Mouse (Mus musculus): Measurements from ENCODE around the gene Utp3. TPM values are rescaled to one million over a fixed set of nuclear protein-coding genes. Genes with fewer than 3 reads are reported as not detected.

Utp3 gene
- polyA plus RNA-seq, 1 experiment from 2014 or later = 84.7 TPM

DNA sequence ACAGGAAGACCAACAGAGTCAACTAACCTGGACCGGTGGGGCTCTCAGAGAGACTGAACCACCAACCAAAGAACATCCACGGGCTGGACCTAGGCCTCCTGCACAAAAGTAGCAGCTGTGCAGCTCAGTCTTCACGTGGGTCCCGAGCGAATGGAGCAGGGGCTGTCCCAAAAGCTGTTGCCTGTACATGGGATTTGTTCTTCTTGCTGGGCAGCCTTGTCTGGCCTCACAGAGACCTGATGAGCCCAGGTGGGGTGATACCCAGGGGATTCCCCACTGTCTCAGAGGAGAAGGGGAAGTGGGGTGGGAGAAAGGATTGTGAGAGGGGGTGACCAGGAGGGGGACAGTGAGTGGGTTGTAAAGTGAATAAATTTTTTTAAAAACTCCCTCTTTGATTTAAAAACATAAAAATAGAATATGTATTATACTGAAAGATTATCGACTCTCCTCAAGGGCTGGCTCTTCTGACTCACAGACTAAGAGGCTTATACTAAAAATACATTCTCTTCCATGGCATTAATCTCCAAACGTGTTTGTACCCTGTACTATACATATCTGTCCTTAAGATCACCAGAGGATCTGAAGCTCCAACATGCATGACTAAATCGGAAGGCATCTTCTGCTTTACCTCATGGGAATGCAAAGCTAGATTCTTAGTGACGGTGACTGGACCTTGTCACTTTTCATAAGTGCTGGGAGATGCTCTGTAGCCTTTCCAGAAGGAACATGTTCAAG is 7.0 kb downstream of the Utp3 start:
- Histone ChIP-seq H3K4me1 (peaks cover 6% of the 10 kb centered on the region), H3K4me3 (no peak overlapping the region), H3K9me3 (replicated peaks) (no peaks in the 10 kb centered on the region), H3K27me3 (ENCODE audit: low read depth, poor library complexity, severe bottlenecking) (no peaks in the 10 kb centered on the region), H3K36me3 (peaks cover 16% of the 10 kb centered on the region), H3K27ac (no peak overlapping the region)
- WGBS = 88% methylated on average over 9 of the region's 9 CpGs
- DNase-seq (ENCODE audit: low spot score) = no peak

DNA sequence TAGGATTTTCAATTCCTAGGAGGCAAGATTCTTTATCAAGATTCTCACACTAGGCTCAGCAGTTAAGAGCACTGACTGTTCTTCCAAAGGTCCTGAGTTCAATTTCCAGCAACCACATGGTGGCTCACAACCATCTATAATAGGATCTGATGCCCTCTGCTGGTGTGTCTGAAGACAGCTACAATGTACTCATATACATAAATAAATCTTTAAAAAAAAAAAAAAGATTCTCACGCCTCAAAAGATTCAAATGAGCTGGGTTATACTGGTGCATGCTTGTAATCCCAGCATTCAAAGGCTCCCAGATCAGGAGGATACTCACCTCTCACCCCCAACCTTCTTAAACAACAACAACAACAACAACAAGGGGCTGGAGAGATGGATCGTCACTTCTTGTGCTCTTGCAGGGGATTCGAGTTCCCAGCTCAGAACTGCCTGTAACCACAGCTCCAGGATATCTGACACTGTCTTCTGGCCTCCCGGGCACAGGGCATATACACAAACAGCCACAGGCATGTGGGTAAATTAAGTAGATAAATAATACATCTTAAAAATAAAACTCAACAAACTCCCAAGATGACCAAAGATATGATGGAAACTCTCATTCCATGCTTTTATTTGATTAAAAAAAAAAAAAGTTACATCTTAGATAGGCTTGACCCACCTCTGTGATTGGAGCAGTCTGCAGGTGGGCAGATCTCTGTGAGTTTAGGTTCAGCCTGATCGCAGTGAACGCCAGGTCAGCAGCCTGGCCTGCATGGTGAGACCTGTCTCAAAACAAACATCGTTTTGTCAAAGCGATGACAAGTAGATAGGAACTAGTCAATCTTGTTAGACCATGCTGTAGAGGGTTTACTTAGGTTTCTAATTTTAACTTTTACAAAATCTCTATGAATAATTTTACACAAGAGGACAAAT is 8.9 kb downstream of the Utp3 start:
- Histone ChIP-seq H3K36me3 (0 out of 2 replicates have a peak, but pooled peaks cover 1% of the 10 kb centered on the region), H3K9me3 (replicated peaks) (no peaks in the 10 kb centered on the region), H3K27ac (no peak overlapping the region), H3K4me3 (no peak overlapping the region), H3K27me3 (ENCODE audit: low read depth, poor library complexity, severe bottlenecking) (no peaks in the 10 kb centered on the region), H3K4me1 (peaks cover 10% of the 10 kb centered on the region)
- WGBS = 72% methylated on average over 8 of the region's 8 CpGs
- no peak for DNase-seq (ENCODE audit: low spot score)

DNA sequence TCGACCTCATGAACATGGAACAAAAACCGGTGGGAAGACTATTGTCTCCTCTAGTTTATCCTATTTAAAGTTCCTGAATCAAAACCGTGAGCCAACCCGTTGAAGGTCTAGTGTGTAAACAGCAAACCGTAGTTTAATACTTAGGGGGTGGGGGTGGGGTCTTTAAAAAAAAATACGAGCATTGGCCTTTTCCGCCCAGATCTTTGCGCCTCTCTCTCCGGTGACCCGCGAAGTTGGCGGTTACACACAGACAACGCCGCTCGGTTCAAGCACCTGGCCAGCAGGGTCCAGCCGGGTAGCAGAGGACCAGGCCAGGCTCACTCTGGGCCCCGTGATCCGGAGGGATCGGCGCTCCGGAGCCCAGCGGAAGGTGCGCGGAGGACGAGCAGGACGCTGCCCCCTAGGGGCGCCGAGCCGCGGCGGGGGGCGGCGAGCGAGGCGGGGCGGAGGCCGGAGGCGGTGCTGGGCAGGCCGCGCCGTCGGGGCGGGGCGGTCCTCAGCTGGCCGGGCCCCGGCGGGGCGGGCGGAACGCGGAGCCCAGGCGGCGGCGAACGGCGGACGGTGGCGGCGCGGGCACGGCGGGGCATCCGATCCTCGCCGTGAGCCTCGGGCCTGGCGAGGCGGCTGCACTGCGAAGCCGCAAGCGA is 10.4 kb downstream of the Utp3 start, which contains the start of gene Rufy3:
Rufy3 (plus strand) TSS at position 540 of the 647 bp plus-strand sequence.
- 2% methylated on average over 71 of the region's 71 CpGs for WGBS
- H3K27ac ChIP-seq = peak within 1 kb of the TSS; percentile 94
- H3K4me1 ChIP-seq = peaks cover 10% of the 10 kb centered on the region

GRCm38 (mm10) chr5:88565148-88566033 is 11.1 kb downstream of the Utp3 start:
- peak; percentile 72 for DNase-seq (ENCODE audit: low spot score)
- Histone ChIP-seq H3K4me3 (peak overlapping the region; percentile 93), H3K4me1 (peaks cover 10% of the 10 kb centered on the region), H3K36me3 (peaks cover 7% of the 10 kb centered on the region; the same call in 1 of the 2 replicates), H3K9me3 (replicated peaks) (no peaks in the 10 kb centered on the region), H3K27ac (peak overlapping the region; percentile 94), H3K27me3 (ENCODE audit: low read depth, poor library complexity, severe bottlenecking) (no peaks in the 10 kb centered on the region)
- WGBS = under 1% methylated on average over 107 of the region's 119 CpGs

More for the DNA sequence above, 10.4 kb downstream of the Utp3 start, which contains the start of gene Rufy3:
- peak; percentile 83 for DNase-seq (ENCODE audit: low spot score)
- Histone ChIP-seq H3K9me3 (replicated peaks) (no peaks in the 10 kb centered on the region), H3K27me3 (ENCODE audit: low read depth, poor library complexity, severe bottlenecking) (no peaks in the 10 kb centered on the region), H3K36me3 (0 out of 2 replicates have a peak, but pooled peaks cover 2% of the 10 kb centered on the region), H3K4me3 (peak within 1 kb of the TSS; percentile 93)

DNA sequence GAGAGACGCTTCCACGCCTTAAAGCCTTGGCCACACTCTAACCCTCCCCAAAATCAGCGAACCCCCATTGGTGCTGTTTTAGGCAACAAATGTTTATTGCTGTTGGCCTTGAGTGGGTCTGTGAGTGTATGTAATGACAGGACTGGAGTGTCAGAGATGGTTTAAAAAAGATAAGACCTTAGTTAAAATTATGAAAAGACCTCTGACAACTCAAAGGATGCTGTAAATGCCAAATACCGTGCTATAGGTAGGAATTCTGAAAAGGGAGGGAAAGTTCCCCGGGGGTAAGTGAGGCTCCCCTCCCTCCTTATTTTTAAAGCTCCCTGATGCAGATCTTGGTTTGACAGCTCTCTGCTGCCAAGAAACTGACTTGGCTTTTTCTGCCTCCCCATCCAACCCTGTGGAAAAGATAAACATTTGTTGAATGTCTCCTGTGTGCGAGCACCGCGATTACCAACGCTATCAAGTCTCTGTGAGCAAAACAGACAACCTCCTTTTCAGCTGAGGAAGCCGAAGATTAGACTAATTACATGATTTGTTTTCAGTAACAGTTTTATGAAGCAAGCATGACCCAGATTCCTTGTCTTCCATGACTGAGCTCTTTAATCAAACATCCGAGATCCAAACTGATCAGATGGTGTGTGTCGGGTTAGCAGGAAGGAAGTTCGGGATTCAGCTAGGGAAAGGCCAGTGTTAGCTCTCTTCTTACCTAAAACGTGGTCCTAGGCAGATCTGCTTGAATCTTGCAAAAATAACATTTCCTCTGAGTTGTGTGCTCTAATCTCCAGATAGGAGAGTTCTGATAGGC is 12.0 kb downstream of the Utp3 start:
- Histone ChIP-seq H3K27me3 (ENCODE audit: low read depth, poor library complexity, severe bottlenecking) (no peaks in the 10 kb centered on the region), H3K4me3 (peak overlapping the region; percentile 93), H3K9me3 (replicated peaks) (no peaks in the 10 kb centered on the region), H3K36me3 (peaks cover 13% of the 10 kb centered on the region; the same call in 1 of the 2 replicates), H3K27ac (peak overlapping the region; percentile 94), H3K4me1 (peaks cover 10% of the 10 kb centered on the region)
- WGBS = 8% methylated on average over 14 of the region's 14 CpGs
- DNase-seq (ENCODE audit: low spot score) = no peak

- peaks cover 19% of the 10 kb centered on the region for H3K36me3 ChIP-seq
- no peaks in the 10 kb centered on the region for H3K9me3 ChIP-seq (replicated peaks)
- no peak overlapping the region for H3K27ac ChIP-seq
- H3K4me3 ChIP-seq = no peak overlapping the region
- WGBS = 89% methylated on average over 3 of the region's 3 CpGs
- no peaks in the 10 kb centered on the region for H3K27me3 ChIP-seq (ENCODE audit: low read depth, poor library complexity, severe bottlenecking)
- no peak for DNase-seq (ENCODE audit: low spot score)
- H3K4me1 ChIP-seq = peaks cover 10% of the 10 kb centered on the region
Measured at GRCm38 (mm10) chr5:88569541-88569940, 15.3 kb downstream of the Utp3 start.

DNA sequence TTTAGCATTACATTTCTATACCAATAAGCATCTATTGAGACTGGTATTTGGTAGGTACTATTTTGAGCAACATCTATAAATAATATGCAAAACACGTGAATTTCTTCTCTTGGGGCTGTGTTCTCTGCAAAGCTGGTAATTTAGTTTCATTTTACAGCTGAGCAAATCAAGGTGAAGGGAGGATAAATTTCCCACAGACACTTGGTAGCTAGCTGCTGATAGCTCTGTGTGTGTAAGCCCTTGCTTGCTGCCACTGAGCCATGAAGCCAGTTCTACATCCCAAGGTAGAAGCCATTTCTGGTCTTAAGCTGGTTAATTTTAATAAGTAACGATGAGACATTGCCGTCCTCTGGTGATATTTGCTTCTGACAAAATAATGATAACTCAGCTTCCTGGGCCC is 20.6 kb downstream of the Utp3 start:
- 93% methylated on average over 3 of the region's 3 CpGs for WGBS

GRCm38 (mm10) chr5:88575506-88576338 is 21.5 kb downstream of the Utp3 start:
- peak; percentile 41 for DNase-seq (ENCODE audit: low spot score)
- Histone ChIP-seq H3K9me3 (replicated peaks) (no peaks in the 10 kb centered on the region), H3K27me3 (ENCODE audit: low read depth, poor library complexity, severe bottlenecking) (no peaks in the 10 kb centered on the region), H3K27ac (peak overlapping the region; percentile 80), H3K4me1 (peaks cover 12% of the 10 kb centered on the region), H3K4me3 (no peak overlapping the region), H3K36me3 (peaks cover 9% of the 10 kb centered on the region; the same call in 1 of the 2 replicates)
- WGBS = 73% methylated on average over 3 of the region's 3 CpGs

More for the DNA sequence above, 20.6 kb downstream of the Utp3 start:
- Histone ChIP-seq H3K36me3 (peaks cover 16% of the 10 kb centered on the region), H3K4me3 (no peak overlapping the region), H3K9me3 (replicated peaks) (no peaks in the 10 kb centered on the region), H3K27me3 (ENCODE audit: low read depth, poor library complexity, severe bottlenecking) (no peaks in the 10 kb centered on the region), H3K27ac (no peak overlapping the region), H3K4me1 (peaks cover 12% of the 10 kb centered on the region)
- no peak for DNase-seq (ENCODE audit: low spot score)

- Histone ChIP-seq H3K4me3 (no peak overlapping the region), H3K27me3 (ENCODE audit: low read depth, poor library complexity, severe bottlenecking) (no peaks in the 10 kb centered on the region), H3K9me3 (replicated peaks) (no peaks in the 10 kb centered on the region), H3K4me1 (peaks cover 14% of the 10 kb centered on the region), H3K27ac (no peak overlapping the region), H3K36me3 (no peaks in the 10 kb centered on the region)
- no peak for DNase-seq (ENCODE audit: low spot score)
- WGBS = 87% methylated on average over 10 of the region's 10 CpGs
Measured at GRCm38 (mm10) chr5:88580681-88581080, 26.4 kb downstream of the Utp3 start.

DNA sequence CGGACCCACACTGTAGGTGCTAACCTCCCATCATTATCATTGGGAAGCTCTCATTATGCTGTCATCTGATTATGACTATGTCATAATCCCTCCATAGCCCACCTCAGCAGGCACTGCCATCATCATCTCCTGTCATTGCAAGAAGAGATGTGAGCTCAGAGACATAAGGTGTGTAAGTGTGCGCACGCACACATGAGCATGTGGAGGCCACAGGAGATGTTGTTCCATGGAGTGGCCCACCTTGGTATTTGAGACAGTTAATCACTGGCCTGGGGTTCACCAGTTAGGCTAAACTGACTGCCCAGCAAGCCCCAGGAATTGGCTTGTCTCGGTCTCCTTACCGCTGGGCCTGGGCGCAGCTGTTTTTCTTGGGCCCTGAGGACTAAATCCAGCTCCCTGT is 27.1 kb downstream of the Utp3 start:
- H3K27me3 ChIP-seq (ENCODE audit: low read depth, poor library complexity, severe bottlenecking) = no peaks in the 10 kb centered on the region
- WGBS = 96% methylated on average over 6 of the region's 6 CpGs

More for the DNA sequence above, 27.1 kb downstream of the Utp3 start:
- Histone ChIP-seq H3K27ac (no peak overlapping the region), H3K36me3 (no peaks in the 10 kb centered on the region), H3K4me3 (no peak overlapping the region), H3K9me3 (replicated peaks) (no peaks in the 10 kb centered on the region), H3K4me1 (peaks cover 12% of the 10 kb centered on the region)
- DNase-seq (ENCODE audit: low spot score) = no peak

All from limb, embryonic 10.5 days (tissue).